Mouse (Mus musculus) thymus, postnatal 0 days (tissue): Measurements from ENCODE around the gene Pus3. TPM values are rescaled to one million over a fixed set of nuclear protein-coding genes. Genes with fewer than 3 reads are reported as not detected.

ENCODE experiments used
- DNase-seq: peaks from one replicate; pipeline ENCODE4 v3.0.0-alpha.2; 2015; ENCODE audit warnings: low spot score
- polyA plus RNA-seq: library from polyadenylated mRNA; unstranded; fragments of >200 nt; fragmentation: Nextera tagmentation; extraction: Ambion mirVana; gene quantifications from 2 replicates; pipeline ENCODE4 v1.2.1, GENCODE M21; 2015

The Pus3 gene
- polyA plus RNA-seq, result 26.6 and 27.7 TPM in 2 replicates

DNA sequence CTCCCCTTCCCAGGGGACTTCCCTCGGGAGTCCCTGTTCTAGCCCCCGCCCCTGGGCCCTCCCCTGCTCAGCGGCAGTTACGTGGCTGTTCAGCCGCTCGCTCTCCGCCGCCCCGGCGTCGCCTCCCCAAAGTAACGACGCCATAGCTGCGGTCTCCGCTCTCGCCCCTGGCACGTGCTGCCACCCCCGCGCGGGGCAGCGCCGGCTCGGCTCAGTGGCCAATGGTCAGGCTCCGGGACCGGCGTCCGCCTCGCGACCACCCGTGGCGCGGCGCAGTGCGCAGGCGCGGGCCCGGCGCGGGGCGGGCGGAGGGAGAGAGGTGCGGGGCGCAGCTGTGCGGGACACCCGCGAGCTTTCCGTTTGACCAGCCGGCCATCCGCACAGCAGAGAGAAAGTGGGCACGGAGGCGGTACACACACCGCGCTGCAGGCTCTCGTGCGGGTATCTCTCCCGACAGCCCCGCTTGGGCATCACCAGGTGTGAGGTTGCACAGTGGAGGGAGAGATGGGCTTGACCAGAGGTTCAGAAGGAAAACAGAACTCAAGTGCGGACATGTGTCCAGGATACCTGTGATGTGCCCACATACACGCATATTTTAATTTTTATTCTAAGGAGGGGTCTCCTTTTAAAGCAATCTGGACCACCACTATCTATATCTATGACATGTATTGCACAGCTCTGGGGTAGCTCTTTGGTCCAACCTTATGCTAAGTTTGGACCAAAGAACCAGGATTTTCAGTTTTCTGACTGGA, at the start of gene Pus3, which contains the start of gene Ddx25:
Pus3 (plus strand) TSS at position 339 of the 752 bp plus-strand sequence.
Ddx25 (minus strand) TSS at position 272 of the 752 bp plus-strand sequence.
- peak; percentile 28 for DNase-seq

DNA sequence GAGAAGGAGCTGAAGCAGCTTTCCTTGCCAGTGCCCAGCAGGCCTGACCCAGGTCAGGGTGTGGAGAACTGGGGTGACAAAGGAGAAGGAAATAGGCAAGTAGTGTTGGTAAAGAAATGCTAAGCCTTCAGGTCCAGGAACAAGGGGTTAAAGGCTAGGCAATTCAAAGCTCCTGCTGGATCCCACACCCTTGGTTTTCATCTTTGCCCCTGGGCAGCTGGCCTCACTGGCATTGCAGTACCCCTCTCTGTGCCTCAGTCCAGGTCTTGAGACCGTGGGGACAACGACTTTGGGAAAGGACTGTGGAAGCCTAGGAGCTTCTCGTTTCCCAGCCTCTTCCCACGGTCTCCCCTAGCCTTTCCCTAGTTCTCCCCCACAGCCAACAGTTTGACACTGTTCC, 44.5 kb upstream of the Pus3 start:
- no peak for DNase-seq

DNA sequence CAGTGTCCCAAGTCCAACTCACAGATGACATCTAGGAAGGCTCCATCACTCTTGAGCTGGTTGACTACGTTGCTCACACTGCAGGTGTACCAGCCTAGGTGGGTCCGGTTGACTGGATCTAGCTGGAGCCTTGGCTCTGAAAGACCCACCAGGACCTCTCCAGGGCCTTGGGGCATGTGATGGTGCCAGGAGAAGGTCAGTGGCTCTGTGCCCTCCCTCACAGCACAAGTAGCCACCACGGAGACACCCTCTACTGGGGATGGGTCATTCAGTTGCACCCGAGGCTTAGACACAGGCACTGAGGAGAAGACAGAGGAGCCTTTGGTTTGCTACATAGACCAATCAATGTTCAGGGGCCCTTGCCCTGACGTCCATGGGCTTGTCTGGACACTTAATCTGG, 42.2 kb upstream of the Pus3 start:
- no peak for DNase-seq

DNA sequence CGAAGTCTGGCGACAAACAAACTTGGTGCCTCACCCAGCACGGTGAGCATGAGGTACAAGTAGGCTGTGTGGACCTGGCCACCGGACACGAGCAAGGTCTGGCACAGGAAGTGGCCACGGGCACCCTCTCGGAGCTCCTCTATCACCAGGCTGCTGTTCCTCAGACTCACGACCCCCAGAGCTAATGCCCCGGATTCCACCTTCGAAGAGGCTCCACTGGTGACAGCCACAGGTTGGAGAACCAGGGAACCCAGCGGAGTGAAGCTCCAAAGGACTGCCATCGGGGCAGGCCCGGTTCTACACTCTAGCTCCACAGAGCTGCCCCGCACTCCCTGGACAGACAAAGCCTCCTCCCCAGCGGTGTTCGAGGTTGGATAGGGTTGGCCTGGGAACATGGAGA, 41.7 kb upstream of the Pus3 start:
- no peak for DNase-seq

DNA sequence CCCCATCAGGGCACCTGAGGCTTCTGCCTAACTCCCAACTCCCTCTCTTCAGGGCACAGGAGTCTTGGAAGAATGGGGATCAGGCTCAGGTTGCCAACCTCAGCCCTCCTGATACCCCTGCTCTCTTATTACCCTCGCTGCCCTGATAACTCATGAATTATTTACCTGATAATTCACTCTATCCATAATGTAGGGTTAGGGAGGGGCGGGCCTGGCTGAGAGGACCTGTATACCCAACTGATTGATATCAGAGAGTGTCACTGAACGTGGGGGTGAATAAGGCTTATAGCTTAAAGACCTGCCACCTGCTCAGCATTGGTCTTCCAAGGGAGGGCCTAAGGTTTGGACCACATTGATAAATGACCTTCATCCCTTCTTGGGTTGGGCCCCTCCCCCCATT, 40.2 kb upstream of the Pus3 start, which contains the start of gene Gm1113:
Gm1113 (minus strand) TSS at position 101 of the 400 bp plus-strand sequence.
- DNase-seq, result no peak

DNA sequence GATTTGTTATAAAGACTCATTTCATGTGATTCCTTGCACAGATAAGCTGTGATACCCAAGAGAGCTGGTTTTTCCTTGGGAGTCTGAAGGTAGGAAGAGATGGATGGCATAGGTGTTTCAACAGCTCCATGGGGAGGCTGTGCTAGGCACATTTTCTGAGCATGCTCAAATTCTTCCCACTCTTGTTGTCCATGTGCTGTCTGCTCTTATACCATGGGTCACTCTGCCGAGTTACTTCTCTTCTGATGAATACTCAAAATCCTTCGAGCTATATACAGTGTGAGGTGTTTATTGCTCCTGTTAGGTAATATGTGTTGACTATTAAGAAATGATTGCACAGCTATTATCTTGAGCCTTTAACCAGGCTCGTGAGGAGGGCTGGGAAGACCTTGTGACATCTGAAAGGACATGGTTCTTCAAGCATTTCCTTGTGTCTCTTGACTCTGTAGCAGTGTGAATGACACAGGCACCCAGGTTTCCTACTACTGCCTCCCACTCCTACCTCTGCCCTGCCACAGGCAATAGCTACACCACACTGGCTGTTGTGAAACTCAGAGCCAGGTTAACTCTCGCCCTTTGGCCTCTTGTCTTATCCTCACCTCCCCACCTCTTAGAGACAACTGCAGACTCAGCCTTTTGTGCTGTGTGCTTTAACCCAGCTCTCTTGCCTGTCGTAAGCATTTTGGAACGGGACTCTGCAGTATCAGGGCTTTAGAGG, 37.6 kb upstream of the Pus3 start:
- DNase-seq, result no peak

DNA sequence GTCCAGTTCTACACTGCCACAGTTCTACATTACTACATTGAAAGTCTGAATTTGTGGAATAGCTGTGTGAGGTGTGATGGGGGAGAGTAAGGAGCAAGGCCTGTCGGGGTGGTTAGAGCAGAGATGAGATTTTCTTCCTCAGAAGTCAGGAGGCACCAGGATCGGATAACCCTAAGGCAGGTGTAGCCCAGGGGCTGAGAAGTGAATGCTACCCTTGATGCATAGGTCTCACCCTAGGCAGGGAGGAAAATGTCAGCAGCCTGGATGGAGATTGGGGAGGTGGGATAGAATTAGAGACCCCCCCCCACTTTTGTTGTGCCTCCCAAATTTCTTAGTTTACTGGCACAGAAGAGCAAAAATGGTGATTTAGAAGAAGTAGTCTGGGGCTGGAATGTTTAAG, 36.2 kb upstream of the Pus3 start:
- no peak for DNase-seq

DNA sequence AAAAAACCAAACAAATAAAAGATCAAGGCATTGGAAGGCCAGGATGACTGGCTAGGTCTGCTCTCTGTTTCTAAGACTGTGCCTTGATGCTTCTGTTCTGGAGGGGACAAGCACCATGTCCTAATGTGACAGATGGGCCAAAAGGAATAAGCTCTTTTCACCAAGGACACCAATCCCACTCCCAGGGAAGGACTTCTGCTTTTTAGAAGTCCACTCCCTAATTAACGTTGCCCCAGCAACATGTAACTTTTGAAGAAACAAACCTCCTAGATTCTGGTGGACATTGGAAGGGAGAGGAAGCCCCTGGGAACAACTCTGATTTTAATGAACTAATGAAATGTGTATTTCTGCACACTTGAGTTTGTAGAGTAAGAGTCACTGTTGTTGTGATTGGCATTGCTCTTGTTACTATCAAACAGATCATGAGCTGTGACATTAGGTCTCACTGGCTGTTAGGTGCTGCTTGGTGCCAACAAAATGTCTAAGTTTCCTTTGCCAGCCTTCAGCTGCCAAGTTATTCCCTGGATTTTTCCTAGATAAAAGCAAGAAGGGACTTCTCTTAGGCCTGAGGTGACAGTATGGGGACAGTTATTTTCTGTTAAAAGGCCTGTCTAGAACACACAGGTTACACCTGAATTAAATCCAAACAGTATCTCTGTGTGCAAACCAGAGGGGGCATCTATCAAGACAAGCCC, 35.4 kb upstream of the Pus3 start:
- no peak for DNase-seq

DNA sequence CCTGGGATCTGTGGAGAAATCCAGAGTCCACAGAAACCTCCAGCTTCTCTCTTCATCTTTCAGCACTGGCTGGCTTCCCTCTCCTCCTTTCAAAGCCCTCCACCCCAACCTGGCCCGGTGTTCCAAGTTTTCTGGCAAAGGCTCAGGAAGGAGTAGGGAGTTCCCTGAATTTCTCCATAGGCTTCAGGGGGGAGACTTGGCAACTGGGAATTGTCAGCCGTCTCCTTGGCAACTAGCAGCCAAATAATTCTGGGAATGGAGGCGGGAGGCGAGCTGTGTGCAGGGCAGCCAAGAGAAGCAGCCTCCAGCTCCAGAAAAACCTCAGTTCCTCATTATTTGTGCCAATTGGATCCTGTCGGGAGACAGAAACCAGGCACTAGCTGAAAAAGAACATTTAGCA, 34.9 kb upstream of the Pus3 start:
- DNase-seq, result no peak

DNA sequence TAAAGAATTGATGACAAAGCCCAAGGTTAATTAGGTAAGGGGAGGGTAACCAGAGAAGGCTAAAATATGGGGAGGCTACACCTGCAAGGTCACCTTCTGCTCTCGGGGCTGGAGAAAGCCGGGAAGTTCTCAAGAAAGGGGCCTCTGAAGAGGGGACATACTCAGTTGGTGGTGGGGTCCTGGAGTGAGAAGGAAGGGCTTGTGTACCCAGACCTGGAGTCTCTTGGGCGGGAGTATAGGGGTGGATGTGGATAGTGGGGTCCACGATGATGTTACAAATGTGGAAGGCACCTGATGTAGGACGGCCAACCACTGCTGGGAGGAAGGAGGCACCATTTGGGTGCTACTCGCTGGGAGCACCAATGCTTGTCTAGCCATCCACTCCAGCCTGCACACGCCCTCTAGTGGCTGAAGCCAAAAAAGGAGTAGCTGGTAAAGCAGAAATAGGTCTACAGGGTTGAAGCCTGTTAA, 34.4 kb upstream of the Pus3 start:
- DNase-seq, result peak; percentile 81

DNA sequence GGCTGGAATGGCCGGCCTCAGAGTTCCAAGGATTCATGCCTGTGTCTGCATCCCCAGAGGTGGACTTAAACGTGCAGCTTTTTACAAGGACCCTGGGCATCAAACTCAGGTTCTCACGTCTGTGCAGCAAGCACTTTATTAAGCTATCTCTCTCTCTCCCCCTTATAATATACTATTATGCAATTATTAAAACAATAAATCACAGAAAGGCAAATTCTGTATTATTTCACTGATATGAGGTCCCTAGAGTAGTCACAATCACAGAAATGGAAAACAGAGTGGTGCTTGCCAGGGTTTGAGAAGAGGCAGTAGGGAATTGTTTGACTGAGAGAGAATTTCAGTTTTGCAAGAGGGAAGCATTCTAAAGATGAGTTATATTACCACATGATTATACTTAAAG, 29.3 kb upstream of the Pus3 start:
- no peak for DNase-seq

DNA sequence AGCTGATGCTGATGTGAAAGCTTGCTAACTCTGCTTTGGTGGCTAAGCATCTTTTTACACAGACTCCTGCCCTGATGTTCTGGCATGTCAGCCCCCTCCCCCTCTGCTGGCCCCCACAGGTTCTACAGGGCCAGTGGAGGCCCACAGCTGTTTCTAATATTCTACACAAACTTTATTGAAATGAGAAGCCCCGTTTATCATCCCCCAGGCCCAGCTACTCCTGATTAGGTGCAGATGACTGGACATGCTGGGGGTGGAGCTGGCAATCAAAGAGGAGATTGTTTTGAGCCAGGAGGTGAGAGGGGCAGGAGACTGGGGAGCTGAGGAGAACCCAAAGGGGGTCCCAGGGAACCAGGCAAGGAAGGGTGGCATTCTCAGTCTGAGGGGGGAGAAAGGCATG, 28.6 kb upstream of the Pus3 start:
- no peak for DNase-seq

DNA sequence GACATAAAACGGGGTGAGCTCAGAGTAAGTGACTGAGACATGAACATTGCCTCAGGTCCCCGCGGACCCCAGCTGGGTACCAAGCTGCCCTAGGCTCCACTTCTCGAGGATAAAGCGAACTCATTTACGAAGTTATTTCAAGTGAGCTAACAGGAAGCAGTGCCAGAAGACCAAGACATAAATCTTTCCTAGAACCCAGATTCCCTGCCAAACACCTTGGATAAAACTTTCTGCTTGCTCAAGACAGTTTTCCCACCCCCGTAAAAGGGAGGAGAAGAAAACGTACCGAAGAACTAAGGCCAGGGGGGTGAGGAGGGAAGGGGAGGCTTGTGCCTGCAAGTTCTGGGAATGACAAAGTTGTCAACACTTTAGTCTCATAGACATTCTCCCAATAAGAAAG, 25.1 kb upstream of the Pus3 start:
- DNase-seq, result no peak

DNA sequence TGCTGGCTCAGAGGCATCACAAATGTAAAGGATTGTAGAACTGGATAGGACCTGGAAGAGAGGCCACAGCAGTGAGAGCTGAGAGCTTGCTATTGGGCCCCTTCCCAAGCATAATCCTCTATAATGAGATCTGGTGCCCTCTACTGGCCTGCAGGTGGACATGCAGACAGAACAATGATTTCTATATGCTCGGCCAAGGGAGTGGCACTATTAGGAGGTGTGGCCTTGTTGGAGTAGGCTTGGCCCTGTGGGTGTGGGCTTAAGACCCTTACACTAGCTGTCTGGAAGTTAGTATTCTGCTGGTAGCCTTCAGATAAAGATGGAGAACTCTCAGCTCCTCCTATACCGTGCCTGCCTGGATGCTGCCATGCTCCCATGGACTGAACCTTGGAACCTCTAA, 23.3 kb upstream of the Pus3 start:
- DNase-seq, result peak; percentile 66

DNA sequence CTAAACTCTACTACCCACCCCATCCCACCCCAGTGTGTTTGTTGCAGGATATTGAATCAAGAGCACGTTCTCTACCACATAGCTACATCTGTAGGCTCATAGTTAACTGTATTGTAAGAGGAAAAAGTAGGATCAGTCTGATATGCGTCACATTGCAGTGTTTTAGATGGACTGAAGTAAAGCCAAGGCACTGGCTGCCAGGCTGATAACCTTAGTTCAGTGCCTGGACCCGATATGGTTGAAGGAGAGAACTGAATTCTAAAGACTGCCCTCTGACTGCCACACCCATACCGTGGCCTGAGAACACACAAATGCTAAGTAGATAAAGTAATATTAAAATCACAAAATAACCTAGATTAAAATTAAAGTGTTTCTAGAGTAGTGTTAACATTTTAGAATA, 22.5 kb upstream of the Pus3 start:
- DNase-seq, result no peak

DNA sequence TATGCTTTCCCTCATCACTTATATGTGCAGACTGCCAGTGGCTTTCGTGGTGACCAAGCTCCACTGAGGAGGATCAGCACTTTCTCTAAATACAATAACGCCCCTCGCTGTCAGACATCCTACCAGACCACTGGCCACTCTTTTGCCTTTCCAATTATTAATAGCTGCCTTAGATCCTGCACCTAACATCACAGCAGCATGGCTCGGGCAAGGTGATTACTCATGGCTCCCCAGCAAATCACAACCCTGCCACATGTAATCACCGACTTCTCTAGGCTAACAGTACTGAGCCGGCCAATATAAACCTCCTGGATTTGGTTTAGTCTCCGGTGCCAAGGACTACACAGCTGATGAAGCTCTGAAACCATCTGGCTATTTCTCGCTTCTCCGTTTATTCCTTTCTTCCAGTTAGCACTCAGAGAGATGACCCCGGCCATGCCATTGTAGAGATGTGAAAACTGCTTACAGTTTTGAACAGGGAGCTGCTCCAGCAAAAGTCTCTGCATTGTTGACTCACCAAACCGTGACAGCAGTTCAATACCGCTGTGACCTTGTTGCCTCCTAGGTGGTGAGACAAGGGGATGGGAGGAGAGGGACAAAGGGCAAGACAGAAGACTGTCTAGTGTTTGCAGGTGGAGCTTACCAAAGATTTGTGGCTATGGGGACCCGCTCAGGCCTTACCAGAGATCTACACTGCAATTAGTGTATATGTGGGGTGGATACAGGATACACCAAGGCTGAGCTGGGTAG, 19.2 kb upstream of the Pus3 start:
- DNase-seq, result no peak

DNA sequence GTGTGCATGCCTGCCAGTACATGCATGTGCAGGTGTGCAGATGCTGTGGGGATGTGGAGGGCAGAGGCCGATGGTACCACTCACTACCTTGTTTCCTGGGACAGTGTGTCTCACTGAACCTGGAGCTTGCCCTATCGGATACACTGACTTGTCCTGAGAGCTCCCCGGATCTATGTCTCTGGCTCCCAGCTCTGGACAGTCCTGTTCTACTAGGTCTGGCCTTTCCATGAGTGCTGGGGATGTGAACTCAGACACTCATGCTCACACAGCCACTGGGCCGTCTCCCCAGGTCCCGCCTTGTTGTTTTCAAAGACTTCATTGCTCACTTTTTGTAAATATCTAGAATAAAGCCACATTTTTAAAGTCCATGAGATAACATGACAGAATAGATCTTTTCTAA, 17.4 kb upstream of the Pus3 start:
- no peak for DNase-seq

DNA sequence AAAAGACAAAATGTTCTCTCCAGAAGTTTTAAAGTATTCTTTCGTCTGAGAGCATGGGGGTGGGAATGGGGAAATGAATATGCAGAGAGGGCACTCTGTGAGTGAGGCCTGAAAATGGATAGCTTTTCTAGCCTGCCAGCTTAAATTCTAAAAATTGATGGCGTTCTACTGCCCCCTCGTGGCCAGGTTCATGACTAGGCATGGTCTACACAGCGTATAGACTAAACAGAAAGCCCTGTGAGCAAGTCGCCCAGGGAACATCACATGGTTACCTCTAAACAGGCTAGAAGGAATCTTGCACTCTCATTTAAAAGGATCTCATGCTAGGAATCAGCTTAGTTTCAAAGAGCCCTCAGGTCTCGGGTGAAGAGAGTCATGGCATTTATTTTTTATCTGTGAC, 16.9 kb upstream of the Pus3 start:
- peak; percentile 78 for DNase-seq

DNA sequence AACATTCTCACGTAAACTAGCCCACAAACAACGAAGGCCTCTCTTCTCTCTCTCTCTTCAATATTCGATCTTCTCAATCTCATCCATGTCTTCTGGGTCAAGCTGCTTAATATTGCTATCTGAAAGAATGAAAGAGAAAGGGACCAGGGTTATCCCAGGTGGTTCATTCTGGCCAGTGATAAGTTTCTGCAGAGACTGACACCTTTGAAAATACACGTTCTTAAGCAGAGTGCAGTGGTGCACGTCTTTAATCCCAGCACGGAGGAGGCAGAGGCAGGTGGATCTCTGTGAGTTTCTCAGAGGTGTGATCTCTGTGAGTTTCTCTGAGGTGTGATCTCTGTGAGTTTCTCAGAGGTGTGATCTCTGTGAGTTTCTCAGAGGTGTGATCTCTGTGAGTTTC, 16.5 kb upstream of the Pus3 start:
- no peak for DNase-seq

DNA sequence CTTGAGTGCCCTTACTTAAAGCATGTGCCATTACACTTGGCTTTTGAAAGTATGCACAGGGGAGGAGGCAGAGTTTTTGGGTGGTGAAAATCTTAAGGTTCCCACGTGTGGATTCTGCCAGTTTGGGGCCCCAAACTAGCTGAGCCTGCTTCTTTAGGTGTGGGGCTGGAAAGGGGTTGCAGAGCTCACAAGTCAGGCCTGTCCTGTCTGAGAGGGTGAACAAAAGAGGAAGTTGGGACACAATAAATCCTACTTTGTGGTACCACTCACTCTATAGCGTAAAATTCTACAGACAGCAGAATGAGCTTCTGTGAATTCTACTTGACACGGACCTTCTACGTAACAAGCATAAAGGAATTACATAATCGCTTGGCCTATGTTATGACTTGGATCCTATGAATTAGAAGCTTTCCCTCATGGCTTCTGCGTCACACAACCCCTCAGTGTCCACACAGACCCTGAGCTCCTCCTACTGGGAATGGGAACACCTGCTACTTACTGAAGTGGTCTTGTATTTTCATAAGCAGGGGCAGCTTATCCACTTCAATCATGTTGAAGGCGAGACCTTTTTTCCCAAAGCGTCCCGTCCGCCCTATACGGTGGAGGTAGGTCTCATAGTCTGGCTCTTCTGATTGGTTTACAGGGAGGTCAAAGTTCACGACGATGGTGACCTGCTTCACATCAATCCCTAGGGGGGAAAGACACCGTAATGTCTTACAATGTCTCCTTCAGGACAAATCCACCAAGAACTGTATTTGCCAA, 15.1 kb upstream of the Pus3 start:
- DNase-seq, result no peak

DNA sequence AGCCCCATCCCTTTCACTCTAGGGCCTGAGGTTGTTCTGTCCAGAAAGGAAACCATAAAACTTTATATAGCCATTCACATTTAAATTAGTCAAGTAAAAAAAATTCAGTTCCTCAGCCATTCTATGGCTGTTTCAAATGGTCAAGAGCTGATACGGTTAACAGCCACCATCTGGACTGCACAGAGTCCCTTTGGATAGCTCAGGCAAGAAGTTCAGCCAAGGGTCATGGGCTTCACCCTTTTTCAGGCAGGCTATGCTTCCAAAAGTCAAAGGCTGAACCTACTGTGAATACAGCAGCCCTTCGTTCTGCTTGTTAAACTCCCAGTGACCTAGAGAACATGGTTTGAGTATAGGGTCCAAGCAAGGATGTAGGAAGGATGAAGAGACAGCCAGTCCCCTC, 13.7 kb upstream of the Pus3 start:
- no peak for DNase-seq
